Mouse (Mus musculus) ES-E14 (cell line): ENCODE data around the gene Hes5.

ENCODE experiments used
- CHD2 ChIP-seq: IDR thresholded peaks from 2 replicates; pipeline ENCODE4 v1.6.1; 2014; ENCODE audit warnings: mild to moderate bottlenecking, low read depth, low read length, inconsistent platforms
- MAFK ChIP-seq: IDR thresholded peaks from 2 replicates; pipeline ENCODE4 v1.6.1; 2014; ENCODE audit warnings: mild to moderate bottlenecking, low read depth, low read length, inconsistent platforms; ENCODE audit not compliant: insufficient read depth
- ZC3H11A ChIP-seq: IDR thresholded peaks from 2 replicates; pipeline ENCODE4 v1.6.1; 2012; ENCODE audit warnings: low read depth, mild to moderate bottlenecking, inconsistent platforms, low read length, borderline replicate concordance

- TF ChIP-seq MAFK (no peak), ZC3H11A (no peak), CHD2 (no peak)
Measured at GRCm38 (mm10) chr4:154994876-154995275, 34.2 kb downstream of the Hes5 start.
